In the genomic region with DNA sequence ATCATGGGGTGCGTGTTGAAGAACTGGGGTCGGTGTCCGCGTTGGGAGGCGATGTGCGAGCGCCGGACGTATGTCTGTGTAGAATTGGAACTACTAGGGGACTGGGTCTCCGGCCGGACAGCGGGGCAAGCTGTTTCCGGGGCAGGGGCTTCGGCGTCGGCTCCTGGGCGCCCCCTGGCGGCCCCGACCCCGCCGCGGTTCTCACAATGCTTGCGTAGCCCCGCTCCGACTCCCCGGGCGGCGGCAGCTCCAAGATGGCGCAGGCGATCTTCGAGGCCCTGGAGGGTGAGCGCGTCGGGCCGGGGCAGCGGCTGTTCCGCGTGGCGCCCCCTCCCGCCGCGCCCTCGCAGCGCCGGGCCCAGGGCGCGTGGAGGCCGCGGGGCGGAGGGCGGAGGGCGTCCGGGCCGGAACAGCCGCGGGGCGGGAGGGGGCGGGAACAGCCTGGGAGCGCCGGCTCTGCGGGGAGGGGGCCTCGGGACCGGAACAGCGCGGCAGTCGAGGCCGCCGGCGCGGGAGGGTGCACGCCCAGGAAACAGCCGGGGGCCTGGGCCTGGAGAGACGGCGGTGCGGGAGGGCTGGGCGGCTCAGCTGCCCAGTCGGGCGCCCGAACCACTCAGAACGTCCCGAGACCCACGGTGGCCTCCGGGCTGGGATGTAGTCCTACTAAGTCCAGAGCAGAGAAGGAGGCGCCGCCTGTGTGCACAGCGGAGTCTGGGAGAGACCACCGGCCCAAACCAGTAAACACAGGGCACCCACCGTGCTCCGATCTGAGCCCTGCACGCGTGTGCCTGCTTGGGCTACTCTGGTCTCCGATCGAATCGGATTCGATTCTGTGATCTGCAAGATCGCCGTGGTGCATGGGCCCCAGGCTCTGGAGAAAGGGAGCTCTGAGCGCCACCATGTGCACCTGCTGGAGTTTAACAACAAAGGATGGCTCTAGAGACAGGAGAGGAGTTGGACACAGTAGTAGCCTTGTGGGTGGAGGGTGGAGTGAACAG, we compare ENCODE assay signal across 8 mouse cellular contexts. TPM values are rescaled to one million over a fixed set of nuclear protein-coding genes. Genes with fewer than 3 reads are reported as not detected.
DNase-seq lines count a peak whose midpoint lies in the region; ATAC-seq lines count a peak whose summit lies in the region.

A gene (plus strand): TSS at position 180 of the 998 bp plus-strand sequence.
A gene (minus strand): TSS at position 320 of the 998 bp plus-strand sequence.

- peaks cover 29% of the 10 kb centered on the region for H3K4me1 ChIP-seq in hindbrain, embryonic 13.5 days (replicated peaks)

- under 1% methylated on average over 82 of the region's 98 CpGs for whole genome bisulfite sequencing in hindbrain, embryonic 13.5 days

- peak within 1 kb of the TSS; percentile 99 for H3K27ac ChIP-seq in hindbrain, embryonic 13.5 days

- peak within 1 kb of the TSS; percentile 58 for H3K4me3 ChIP-seq in hindbrain, embryonic 13.5 days

- ATAC-seq in hindbrain, embryonic 13.5 days (ENCODE audit: low FRiP score), result peak; percentile 94

- peak within 1 kb of the TSS; percentile 66 for H3K4me2 ChIP-seq in hindbrain, embryonic 13.5 days

- H3K27me3 ChIP-seq in hindbrain, embryonic 13.5 days, result no peaks in the 10 kb centered on the region

- H3K9ac ChIP-seq in hindbrain, embryonic 13.5 days, result peak within 1 kb of the TSS; percentile 84

- DNase-seq in R1 (ENCODE audit: low read depth, low spot score), result peak; percentile 90
- peak; percentile 92 to 95 for DNase-seq in cerebellum, postnatal 14 days
- DNase-seq in frontal cortex, postnatal 14 days (ENCODE audit: low spot score in 2 of 2), result peak; percentile 80 to 82
- DNase-seq in layer of hippocampus, postnatal 36 days, result peak; percentile 89
- DNase-seq in lung, postnatal 25 days (ENCODE audit: low spot score), result peak; percentile 91
- DNase-seq in retina, adult 2 months (ENCODE audit: low read depth, low spot score), result peak; percentile 69
- DNase-seq in thymus, postnatal 25 days, result peak; percentile 91

- H3K9me3 ChIP-seq in hindbrain, embryonic 13.5 days, result no peaks in the 10 kb centered on the region

- peaks cover 6% of the 10 kb centered on the region; the same call in 1 of the 2 replicates for H3K36me3 ChIP-seq in hindbrain, embryonic 13.5 days

RNA-seq across cellular contexts. Expression of the first gene that starts in this region (rescaled TPM):
- polyA plus RNA-seq in hindbrain, embryonic 13.5 days (2015; fragmentation: Nextera tagmentation; extraction: Ambion mirVana), result 1.9 and 2.3 TPM in 2 replicates
- 10 to 100 TPM in 1 of 2 experiments, 1 to 10 TPM in 1; 9.2 to 10.1 TPM for total RNA-seq in layer of hippocampus, postnatal 36 days (2021)

RNA-seq across cellular contexts. Expression of the second gene that starts in this region (rescaled TPM):
- 0.51 TPM in 1 of 2 replicates, not detected in the other for polyA plus RNA-seq in hindbrain, embryonic 13.5 days (2015; fragmentation: Nextera tagmentation; extraction: Ambion mirVana)
- not detected for total RNA-seq in layer of hippocampus, postnatal 36 days (2021)

Comparison
In these comparisons a context has a peak if more than half of its experiments do, and no peak if none do; other contexts are left out.
1. Peak in every context shown above with its lines: DNase-seq, ATAC-seq, H3K4me3 ChIP-seq and H3K27ac ChIP-seq.